Mouse (Mus musculus) intestine, embryonic 14.5 days (tissue): ENCODE results near the gene Dkk2. TPM values are rescaled to one million over a fixed set of nuclear protein-coding genes. Genes with fewer than 3 reads are reported as not detected.
A peak's percentile ranks its signal among the peaks of the same experiment; 100 is the strongest.
"Not testable (repeated sequence)": the region's sequence is repeated elsewhere in the genome, so short reads cannot be mapped to it uniquely, and the experiment has no call there.

Source experiments
- ATAC-seq: fragments of 200-750 bp; cut with Nextera tagmentation; replicated peaks from 2 replicates; pipeline ENCODE4 v1.8.0; 2017; ENCODE audit warnings: low read depth, moderate number of reproducible peaks, moderate TSS enrichment, moderate library complexity; ENCODE audit not compliant: low FRiP score, low TSS enrichment
- DNase-seq: peaks from one replicate; pipeline ENCODE4 v3.0.0-alpha.2; 2018; ENCODE audit warnings: low spot score
- H3K27ac ChIP-seq: fragments of 300-500 bp; sonication (generic); 2 replicates; pipeline ENCODE4 v1.5.1; 2014; ENCODE audit warnings: low read depth, mild to moderate bottlenecking, control low read depth
- H3K27me3 ChIP-seq: fragments of 300-500 bp; sonication (generic); replicated peaks from 2 replicates; pipeline ENCODE4 v1.6.1; 2014; ENCODE audit warnings: low read length, control low read depth; ENCODE audit not compliant: control insufficient read depth, insufficient read depth
- H3K36me3 ChIP-seq: fragments of 300-500 bp; sonication (generic); 2 replicates; pipeline ENCODE4 v1.6.1; 2014; ENCODE audit warnings: low read length, control low read depth; ENCODE audit not compliant: control insufficient read depth, insufficient read depth
- H3K4me1 ChIP-seq: fragments of 300-500 bp; sonication (generic); replicated peaks from 2 replicates; pipeline ENCODE4 v1.6.1; 2014; ENCODE audit warnings: low read length, control low read depth, mixed read lengths; ENCODE audit not compliant: control insufficient read depth, insufficient read depth
- H3K4me2 ChIP-seq: fragments of 300-500 bp; sonication (generic); 2 replicates; pipeline ENCODE4 v1.6.1; 2014; ENCODE audit warnings: low read length
- H3K4me3 ChIP-seq: fragments of 300-500 bp; sonication (generic); 2 replicates; pipeline ENCODE4 v1.5.1; 2014; ENCODE audit warnings: low read depth, low read length, control low read depth, mixed read lengths
- H3K9ac ChIP-seq: fragments of 300-500 bp; sonication (generic); 2 replicates; pipeline ENCODE4 v1.6.1; 2014; ENCODE audit warnings: mild to moderate bottlenecking, low read length
- H3K9me3 ChIP-seq: fragments of 300-500 bp; sonication (generic); 2 replicates; pipeline ENCODE4 v1.6.1; 2016; ENCODE audit warnings: low read length, control low read depth; ENCODE audit not compliant: control insufficient read depth
- WGBS: fragments of 180-500 bp; shearing (Covaris S2); extraction: QIAGEN DNeasy Blood & Tissue Kit; methylation state at CpG from one replicate; pipeline ENCODE4 v1.1.7; 2014; 5-methylcytosine and 5-hydroxymethylcytosine counted together
- polyA plus RNA-seq: library from polyadenylated mRNA; unstranded; fragments of >200 nt; fragmentation: Nextera tagmentation; extraction: Ambion mirVana; gene quantifications from 2 replicates; pipeline ENCODE4 v1.2.1, GENCODE M21; 2014

Dkk2 gene
- polyA plus RNA-seq = 19.0 and 19.2 TPM in 2 replicates

- no peaks in the 10 kb centered on the region for H3K9me3 ChIP-seq
- peak; percentile 49 for ATAC-seq
- peak within 1 kb of the TSS; percentile 57 for H3K4me3 ChIP-seq
- H3K9ac ChIP-seq = peak within 1 kb of the TSS; percentile 48
- H3K27ac ChIP-seq = peak within 1 kb of the TSS; percentile 63
- H3K4me1 ChIP-seq = peaks cover 9% of the 10 kb centered on the region
- peaks cover 18% of the 10 kb centered on the region for H3K27me3 ChIP-seq
- H3K36me3 ChIP-seq = no peaks in the 10 kb centered on the region
- peak within 1 kb of the TSS; percentile 96 for H3K4me2 ChIP-seq
- under 1% methylated on average over 33 of the region's 33 CpGs for WGBS
- peak; percentile 74 for DNase-seq
Measured at GRCm38 (mm10) chr3:132085112-132085822, at the start of gene Dkk2. TSS of gene Dkk2 (plus strand) at chr3:132085292.

- ATAC-seq = no peak
- no peaks in the 10 kb centered on the region for H3K9me3 ChIP-seq
- whole genome bisulfite sequencing = 87% methylated on average over 2 of the region's 2 CpGs
Measured at GRCm38 (mm10) chr3:132036704-132037103, 48.4 kb upstream of the Dkk2 start.

GRCm38 (mm10) chr3:132037670-132038069 lies 47.4 kb upstream of the Dkk2 start:
- Histone ChIP-seq H3K4me2 (no peak overlapping the region), H3K4me1 (peaks cover 7% of the 10 kb centered on the region; the same call in 1 of the 2 replicates), H3K27me3 (no peaks in the 10 kb centered on the region), H3K27ac (no peak overlapping the region), H3K9me3 (no peaks in the 10 kb centered on the region), H3K9ac (no peak overlapping the region), H3K4me3 (no peak overlapping the region), H3K36me3 (no peaks in the 10 kb centered on the region)
- 52% methylated on average over 10 of the region's 10 CpGs for WGBS
- ATAC-seq = peak; percentile 58
- no peak for DNase-seq

More at GRCm38 (mm10) chr3:132036704-132037103, 48.4 kb upstream of the Dkk2 start:
- Histone ChIP-seq H3K36me3 (no peaks in the 10 kb centered on the region), H3K4me3 (no peak overlapping the region), H3K27me3 (no peaks in the 10 kb centered on the region), H3K27ac (no peak overlapping the region), H3K4me2 (no peak overlapping the region), H3K4me1 (peaks cover 8% of the 10 kb centered on the region; the same call in 1 of the 2 replicates), H3K9ac (no peak overlapping the region)
- no peak for DNase-seq

GRCm38 (mm10) chr3:132040066-132040465 lies 45.0 kb upstream of the Dkk2 start:
- Histone ChIP-seq H3K4me1 (no peaks in the 10 kb centered on the region), H3K36me3 (no peaks in the 10 kb centered on the region), H3K27ac (no peak overlapping the region), H3K27me3 (no peaks in the 10 kb centered on the region), H3K4me2 (no peak overlapping the region), H3K4me3 (no peak overlapping the region), H3K9ac (no peak overlapping the region), H3K9me3 (no peaks in the 10 kb centered on the region)
- DNase-seq (no peak), ATAC-seq (no peak)
- WGBS = 81% methylated on average over 3 of the region's 3 CpGs

- H3K27me3 ChIP-seq = no peaks in the 10 kb centered on the region
- H3K9me3 ChIP-seq = no peaks in the 10 kb centered on the region
- DNase-seq (no peak), ATAC-seq (no peak)
- no peak overlapping the region for H3K9ac ChIP-seq
- no peaks in the 10 kb centered on the region for H3K4me1 ChIP-seq
- no peak overlapping the region for H3K27ac ChIP-seq
- 81% methylated on average over 8 of the region's 8 CpGs for WGBS
- no peaks in the 10 kb centered on the region for H3K36me3 ChIP-seq
- no peak overlapping the region for H3K4me2 ChIP-seq
- no peak overlapping the region for H3K4me3 ChIP-seq
Measured at GRCm38 (mm10) chr3:132050884-132051457, 34.1 kb upstream of the Dkk2 start.

GRCm38 (mm10) chr3:132062816-132063215 lies 22.3 kb upstream of the Dkk2 start:
- not testable (repeated sequence) for H3K36me3 ChIP-seq, H3K4me2 ChIP-seq, H3K9ac ChIP-seq, H3K9me3 ChIP-seq, H3K27me3 ChIP-seq, H3K4me3 ChIP-seq, ATAC-seq, H3K27ac ChIP-seq, H3K4me1 ChIP-seq, DNase-seq
- WGBS = 74% methylated on average over 1 of the region's 1 CpGs

- Histone ChIP-seq H3K4me1 (no peaks in the 10 kb centered on the region), H3K27ac (no peak overlapping the region), H3K4me3 (no peak overlapping the region), H3K27me3 (no peaks in the 10 kb centered on the region), H3K4me2 (no peak overlapping the region), H3K9ac (no peak overlapping the region), H3K9me3 (no peaks in the 10 kb centered on the region), H3K36me3 (no peaks in the 10 kb centered on the region)
- 94% methylated on average over 3 of the region's 3 CpGs for WGBS
- DNase-seq (no peak), ATAC-seq (no peak)
Measured at GRCm38 (mm10) chr3:132063374-132063773, 21.7 kb upstream of the Dkk2 start.

GRCm38 (mm10) chr3:132063966-132064365 lies 21.1 kb upstream of the Dkk2 start:
- Histone ChIP-seq H3K4me3 (no peak overlapping the region), H3K27ac (no peak overlapping the region), H3K27me3 (no peaks in the 10 kb centered on the region), H3K4me2 (no peak overlapping the region), H3K36me3 (no peaks in the 10 kb centered on the region), H3K9ac (no peak overlapping the region), H3K9me3 (no peaks in the 10 kb centered on the region), H3K4me1 (no peaks in the 10 kb centered on the region)
- no peak for DNase-seq
- ATAC-seq = no peak
- WGBS = 29% methylated on average over 4 of the region's 4 CpGs

- Histone ChIP-seq H3K27ac (no peak overlapping the region), H3K4me3 (no peak overlapping the region), H3K9me3 (no peaks in the 10 kb centered on the region), H3K4me1 (no peaks in the 10 kb centered on the region), H3K27me3 (no peaks in the 10 kb centered on the region), H3K9ac (no peak overlapping the region), H3K4me2 (no peak overlapping the region), H3K36me3 (no peaks in the 10 kb centered on the region)
- ATAC-seq (no peak), DNase-seq (no peak)
- WGBS = 52% methylated on average over 1 of the region's 1 CpGs
Measured at GRCm38 (mm10) chr3:132064920-132065319, 20.2 kb upstream of the Dkk2 start.
